ENCODE assay signal across 26 mouse cellular contexts in genomic region chr1:193195169-193195810, GRCm38 (mm10). TPM values are rescaled to one million over a fixed set of nuclear protein-coding genes. Genes with fewer than 3 reads are reported as not detected.
A peak's percentile ranks its signal among the peaks of the same experiment; 100 is the strongest.
DNase-seq lines count a peak whose midpoint lies in the region; ATAC-seq and TF ChIP-seq lines count a peak whose summit lies in the region.
"Had no signal": no experiment of that assay in that cellular context is flagged by ENCODE, and none has a peak within 500 bp of the region (broad histone marks: within the 10 kb centered on the region; RNA-seq: fewer than 3 reads in every experiment).

No protein-coding gene starts in this region.

- DNase-seq in limb, embryonic 10.5 days (ENCODE audit: low spot score), result no peak
- peak; percentile 3 for DNase-seq in thymus, postnatal 14 days
- DNase-seq in thymus, postnatal 4 days, result no peak
- peak; percentile 41 for DNase-seq in NIH3T3 (ENCODE audit: low read depth)
- DNase-seq in left cerebral cortex, postnatal 36 days (ENCODE audit: low spot score in 2 of 2), result no peak
- no peak for DNase-seq in left cerebral cortex, postnatal 14 days (ENCODE audit: low spot score in 2 of 2)
- DNase-seq: adrenal gland, postnatal 10 days; adrenal gland, postnatal 36 days; embryo, embryonic 11 days; forebrain, postnatal 0 days; gastrocnemius, adult 2 months; gastrocnemius, postnatal 14 days; heart, adult 18-20 months; heart, postnatal 14 days; heart, postnatal 4 days had no signal

- peaks cover 3% of the 10 kb centered on the region for H3K4me1 ChIP-seq in limb, embryonic 12.5 days (replicated peaks)
- peaks cover 2% of the 10 kb centered on the region for H3K4me1 ChIP-seq in limb, embryonic 10.5 days

- H3K27ac ChIP-seq in limb, embryonic 12.5 days, result 0 out of 2 replicates have a peak overlapping the region, but pooled peaks have one; percentile 17
- H3K27ac ChIP-seq in limb, embryonic 10.5 days, result no peak overlapping the region
- H3K27ac ChIP-seq: embryonic facial prominence, embryonic 10.5 days; embryonic facial prominence, embryonic 13.5 days; heart, embryonic 10.5 days; heart, embryonic 13.5 days; hindbrain, embryonic 14.5 days; hindbrain, postnatal 0 days had no signal

- no peaks in the 10 kb centered on the region for H3K27me3 ChIP-seq in limb, embryonic 12.5 days
- H3K27me3 ChIP-seq in limb, embryonic 10.5 days (ENCODE audit: low read depth, poor library complexity, severe bottlenecking), result no peaks in the 10 kb centered on the region
- no peaks in the 10 kb centered on the region for H3K27me3 ChIP-seq in myocyte (ENCODE audit: control insufficient read depth, insufficient read depth, insufficient read length)
- H3K27me3 ChIP-seq: embryonic facial prominence, embryonic 13.5 days; heart, embryonic 13.5 days had no signal

- H3K4me2 ChIP-seq in limb, embryonic 12.5 days, result no peak overlapping the region
- H3K4me2 ChIP-seq in myocyte (ENCODE audit: low read depth), result no peak overlapping the region
- H3K4me2 ChIP-seq: embryonic facial prominence, embryonic 13.5 days; heart, embryonic 13.5 days; hindbrain, embryonic 14.5 days had no signal

- H3ac ChIP-seq in myocyte (ENCODE audit: control insufficient read depth, insufficient read length), result no peak overlapping the region

- 72% methylated on average over 3 of the region's 3 CpGs for WGBS in limb, embryonic 12.5 days
- 71% methylated on average over 3 of the region's 3 CpGs for WGBS in limb, embryonic 10.5 days

- TF ChIP-seq POLR2A in myocyte (IDR thresholded peaks at IDR 0.05; ENCODE audit: insufficient read length, low read depth), result peak; percentile 21

- H3K9ac ChIP-seq in limb, embryonic 12.5 days (replicated peaks), result no peak overlapping the region
- H3K9ac ChIP-seq: embryonic facial prominence, embryonic 13.5 days; forebrain, postnatal 0 days; heart, embryonic 13.5 days; hindbrain, embryonic 14.5 days had no signal

- ATAC-seq in limb, embryonic 12.5 days (ENCODE audit: insufficient number of reproducible peaks, insufficient read depth, low FRiP score, low TSS enrichment, low read depth), result no peak
- ATAC-seq: forebrain, embryonic 14.5 days; forebrain, postnatal 0 days; hindbrain, postnatal 0 days; inflammation-experienced regulatory T-cells, adult 6 months had no signal

- H3K9me3 ChIP-seq in limb, embryonic 12.5 days, result no peaks in the 10 kb centered on the region
- no peaks in the 10 kb centered on the region for H3K9me3 ChIP-seq in limb, embryonic 10.5 days (replicated peaks)
- H3K9me3 ChIP-seq: embryonic facial prominence, embryonic 10.5 days; embryonic facial prominence, embryonic 13.5 days; heart, embryonic 10.5 days; heart, embryonic 13.5 days had no signal

- no peaks in the 10 kb centered on the region for H3K79me2 ChIP-seq in myocyte (ENCODE audit: control insufficient read depth, insufficient read depth)

- H3K36me3 ChIP-seq in limb, embryonic 12.5 days, result no peaks in the 10 kb centered on the region
- H3K36me3 ChIP-seq in limb, embryonic 10.5 days, result no peaks in the 10 kb centered on the region
- H3K36me3 ChIP-seq in myocyte (ENCODE audit: control insufficient read depth, insufficient read depth), result no peaks in the 10 kb centered on the region
- H3K36me3 ChIP-seq: embryonic facial prominence, embryonic 10.5 days; embryonic facial prominence, embryonic 13.5 days; heart, embryonic 10.5 days; heart, embryonic 13.5 days had no signal

- no peak overlapping the region for H3K4me3 ChIP-seq in limb, embryonic 12.5 days (replicated peaks)
- H3K4me3 ChIP-seq in limb, embryonic 10.5 days, result no peak overlapping the region
- no peak overlapping the region for H3K4me3 ChIP-seq in myocyte
- H3K4me3 ChIP-seq: embryonic facial prominence, embryonic 10.5 days; embryonic facial prominence, embryonic 13.5 days; erythroblast, embryonic 14.5 days; gastrocnemius, adult 2 months; heart, embryonic 10.5 days; heart, embryonic 13.5 days had no signal

- intact Hi-C loops in left cerebral cortex, postnatal 36 days (cut with DNase I), result no loop called here
- intact Hi-C loops in left cerebral cortex, postnatal 14 days (cut with DNase I), result no loop called here

TF ChIP-seq in myocyte, 11 proteins besides CTCF, POLR2A, EP300 and RAD21:
- no peak for TF ChIP-seq TCF12 (IDR thresholded peaks at IDR 0.05; ENCODE audit: insufficient read depth, poor library complexity, severe bottlenecking)
- no peak for TF ChIP-seq E2F4 (IDR thresholded peaks at IDR 0.05; ENCODE audit: insufficient read depth)
- TF ChIP-seq REST (IDR thresholded peaks at IDR 0.05; ENCODE audit: insufficient read depth, insufficient read length), result no peak
- peak; percentile 77; the same call in 1 of the 2 replicates for TF ChIP-seq CEBPB (IDR thresholded peaks at IDR 0.05; ENCODE audit: insufficient read depth, poor library complexity, severe bottlenecking)

RNA-seq across cellular contexts. Expression of gene Traf3ip3, which starts 6.2 kb away (rescaled TPM):
- 4.3 and 4.5 TPM in 2 replicates for polyA plus RNA-seq in limb, embryonic 12.5 days (2016; fragmentation: Nextera tagmentation; extraction: Ambion mirVana)
- 1.0 and 1.5 TPM in 2 replicates for polyA plus RNA-seq in limb, embryonic 10.5 days (2016; fragmentation: Nextera tagmentation; extraction: Ambion mirVana)
- 11.5 TPM for polyA plus RNA-seq in myocyte (2012; fragmentation: generic; extraction: Trizol)
- total RNA-seq in left cerebral cortex, postnatal 36 days (2021), result 1 to 10 TPM; 1.6 to 2.0 TPM
- total RNA-seq in left cerebral cortex, postnatal 14 days (2021), result 1 to 10 TPM; 1.6 to 3.1 TPM
- polyA plus RNA-seq: erythroblast, embryonic 14.5 days had no signal

RNA-seq across cellular contexts. Expression of gene Lamb3, which starts 12.2 kb away (rescaled TPM):
- polyA plus RNA-seq in limb, embryonic 12.5 days (2016; fragmentation: Nextera tagmentation; extraction: Ambion mirVana), result 2.0 and 2.2 TPM in 2 replicates
- polyA plus RNA-seq in limb, embryonic 10.5 days (2016; fragmentation: Nextera tagmentation; extraction: Ambion mirVana), result 0.40 and 0.81 TPM in 2 replicates
- polyA plus RNA-seq in myocyte (2012; fragmentation: generic; extraction: Trizol), result 15.5 TPM
- total RNA-seq in left cerebral cortex, postnatal 36 days (2021), result 1 to 10 TPM in 1 of 2 experiments, under 1 TPM in 1; 0.89 to 1.6 TPM
- total RNA-seq in left cerebral cortex, postnatal 14 days (2021), result 1 to 10 TPM; 1.6 to 3.0 TPM
- polyA plus RNA-seq: erythroblast, embryonic 14.5 days had no signal

RNA-seq across cellular contexts. Expression of gene A130010J15Rik, which starts 27.4 kb away (rescaled TPM):
- polyA plus RNA-seq in limb, embryonic 12.5 days (2016; fragmentation: Nextera tagmentation; extraction: Ambion mirVana), result 14.9 and 16.3 TPM in 2 replicates
- 16.7 and 18.4 TPM in 2 replicates for polyA plus RNA-seq in limb, embryonic 10.5 days (2016; fragmentation: Nextera tagmentation; extraction: Ambion mirVana)
- 5.1 TPM for polyA plus RNA-seq in myocyte (2012; fragmentation: generic; extraction: Trizol)
- total RNA-seq in left cerebral cortex, postnatal 36 days (2021), result 1 to 10 TPM; 2.6 to 3.2 TPM
- total RNA-seq in left cerebral cortex, postnatal 14 days (2021), result 1 to 10 TPM; 3.4 to 3.7 TPM
- polyA plus RNA-seq: erythroblast, embryonic 14.5 days had no signal

RNA-seq across cellular contexts. Expression of gene Irf6, which starts 42.4 kb away (rescaled TPM):
- 8.7 and 10.9 TPM in 2 replicates for polyA plus RNA-seq in limb, embryonic 12.5 days (2016; fragmentation: Nextera tagmentation; extraction: Ambion mirVana)
- polyA plus RNA-seq in limb, embryonic 10.5 days (2016; fragmentation: Nextera tagmentation; extraction: Ambion mirVana), result 8.0 and 8.9 TPM in 2 replicates
- polyA plus RNA-seq in myocyte (2012; fragmentation: generic; extraction: Trizol), result 0.73 TPM
- total RNA-seq in left cerebral cortex, postnatal 36 days (2021), result 1 to 10 TPM in 1 of 2 experiments, under 1 TPM in 1; 0.99 to 1.7 TPM
- 1 to 10 TPM; 2.4 TPM for total RNA-seq in left cerebral cortex, postnatal 14 days (2021)
- polyA plus RNA-seq: erythroblast, embryonic 14.5 days had no signal

Comparison
In these comparisons a context has a peak if more than half of its experiments do, and no peak if none do; other contexts are left out.
1. DNase-seq: peak in thymus, postnatal 14 days (single experiment) and NIH3T3 (single experiment); none in limb, embryonic 10.5 days (single experiment), thymus, postnatal 4 days (single experiment), left cerebral cortex, postnatal 36 days (0 of 2) and left cerebral cortex, postnatal 14 days (0 of 2).